Mouse (Mus musculus): ENCODE results near the gene Clns1a.

DNA sequence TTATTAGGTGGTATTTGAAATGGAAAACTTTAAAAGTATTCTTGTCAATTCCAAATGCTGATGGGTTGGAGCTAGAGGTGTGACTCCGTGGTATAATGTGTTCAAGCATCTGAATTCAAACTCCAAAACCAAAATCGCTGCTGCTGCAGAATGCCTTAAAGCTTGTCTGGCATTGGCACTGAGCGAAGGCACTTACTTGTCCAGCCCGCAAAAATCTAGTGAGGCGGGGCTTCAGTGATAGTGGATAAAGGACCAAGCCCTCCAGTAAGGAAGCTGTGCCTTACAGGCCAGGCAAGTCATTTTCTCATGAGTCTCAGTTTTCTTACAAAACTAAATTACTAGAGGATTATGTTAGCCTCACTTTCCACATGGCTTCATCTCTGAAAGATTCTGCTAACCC, 11.4 kb downstream of the Clns1a start:
- TF ChIP-seq POLR2A (IDR thresholded peaks at IDR 0.05; ENCODE audit: extremely low read depth, insufficient read depth, low read length) (no peak), CTCF (IDR thresholded peaks at IDR 0.05; ENCODE audit: low read depth, low read length) (no peak)

Data from liver, adult 2 months (tissue).